Mouse (Mus musculus): ENCODE measurements around the gene Tespa1. TPM values are rescaled to one million over a fixed set of nuclear protein-coding genes. Genes with fewer than 3 reads are reported as not detected.
"Not testable (repeated sequence)": the region's sequence is repeated elsewhere in the genome, so short reads cannot be mapped to it uniquely, and the experiment has no call there.

Gene Tespa1
- polyA plus RNA-seq, 1 experiment from 2014 or later, result 0.73 TPM

GRCm38 (mm10) chr10:130314110-130314829, 8.4 kb upstream of the Tespa1 start:
- ATAC-seq (replicated peaks; ENCODE audit: insufficient number of reproducible peaks, insufficient read depth, low FRiP score, low read depth), result no peak
- Histone ChIP-seq H3K27ac (no peak overlapping the region), H3K4me1 (replicated peaks) (no peaks in the 10 kb centered on the region), H3K4me3 (no peak overlapping the region), H3K4me2 (no peak overlapping the region), H3K9me3 (replicated peaks) (no peaks in the 10 kb centered on the region), H3K9ac (no peak overlapping the region), H3K36me3 (no peaks in the 10 kb centered on the region), H3K27me3 (no peaks in the 10 kb centered on the region)
- WGBS, result 56% methylated on average over 2 of the region's 2 CpGs

- Histone ChIP-seq H3K9me3 (replicated peaks) (no peaks in the 10 kb centered on the region), H3K4me2 (no peak overlapping the region), H3K36me3 (no peaks in the 10 kb centered on the region), H3K27ac (no peak overlapping the region), H3K4me3 (no peak overlapping the region), H3K4me1 (replicated peaks) (no peaks in the 10 kb centered on the region), H3K9ac (no peak overlapping the region), H3K27me3 (no peaks in the 10 kb centered on the region)
- ATAC-seq (replicated peaks; ENCODE audit: insufficient number of reproducible peaks, insufficient read depth, low FRiP score, low read depth), result no peak
Measured at GRCm38 (mm10) chr10:130315846-130316245, 6.8 kb upstream of the Tespa1 start.

GRCm38 (mm10) chr10:130318720-130319119, 4.0 kb upstream of the Tespa1 start:
- Histone ChIP-seq H3K4me2 (no peak overlapping the region), H3K27me3 (no peaks in the 10 kb centered on the region), H3K9me3 (replicated peaks) (no peaks in the 10 kb centered on the region), H3K4me1 (replicated peaks) (no peaks in the 10 kb centered on the region), H3K27ac (no peak overlapping the region), H3K9ac (no peak overlapping the region), H3K36me3 (no peaks in the 10 kb centered on the region), H3K4me3 (no peak overlapping the region)
- WGBS, result 60% methylated on average over 4 of the region's 4 CpGs
- ATAC-seq (replicated peaks; ENCODE audit: insufficient number of reproducible peaks, insufficient read depth, low FRiP score, low read depth), result no peak

GRCm38 (mm10) chr10:130320715-130321114, 2.0 kb upstream of the Tespa1 start:
- Histone ChIP-seq H3K9me3 (replicated peaks) (no peaks in the 10 kb centered on the region), H3K9ac (no peak overlapping the region), H3K27me3 (no peaks in the 10 kb centered on the region), H3K4me3 (no peak overlapping the region), H3K4me1 (replicated peaks) (no peaks in the 10 kb centered on the region), H3K4me2 (no peak overlapping the region), H3K27ac (no peak overlapping the region), H3K36me3 (no peaks in the 10 kb centered on the region)
- 76% methylated on average over 2 of the region's 2 CpGs for WGBS
- ATAC-seq (replicated peaks; ENCODE audit: insufficient number of reproducible peaks, insufficient read depth, low FRiP score, low read depth), result no peak

- ATAC-seq (replicated peaks; ENCODE audit: insufficient number of reproducible peaks, insufficient read depth, low FRiP score, low read depth), result no peak
- Histone ChIP-seq H3K4me3 (no peak overlapping the region), H3K9ac (no peak overlapping the region), H3K4me1 (replicated peaks) (no peaks in the 10 kb centered on the region), H3K9me3 (replicated peaks) (no peaks in the 10 kb centered on the region), H3K36me3 (no peaks in the 10 kb centered on the region), H3K27me3 (no peaks in the 10 kb centered on the region), H3K27ac (no peak overlapping the region), H3K4me2 (no peak overlapping the region)
Measured at GRCm38 (mm10) chr10:130322062-130322461, 608 bp upstream of the Tespa1 start.

- Histone ChIP-seq H3K4me3 (no peak overlapping the region), H3K9me3 (replicated peaks) (no peaks in the 10 kb centered on the region), H3K4me2 (no peak overlapping the region), H3K4me1 (replicated peaks) (no peaks in the 10 kb centered on the region), H3K9ac (no peak overlapping the region), H3K27me3 (no peaks in the 10 kb centered on the region), H3K36me3 (no peaks in the 10 kb centered on the region), H3K27ac (no peak overlapping the region)
- WGBS, result 68% methylated on average over 4 of the region's 4 CpGs
- ATAC-seq (replicated peaks; ENCODE audit: insufficient number of reproducible peaks, insufficient read depth, low FRiP score, low read depth), result no peak
Measured at GRCm38 (mm10) chr10:130324243-130324642, 1.6 kb downstream of the Tespa1 start.

GRCm38 (mm10) chr10:130330711-130331110, 8.0 kb downstream of the Tespa1 start:
- H3K4me1 ChIP-seq (replicated peaks), result no peaks in the 10 kb centered on the region

GRCm38 (mm10) chr10:130336385-130336784, 13.7 kb downstream of the Tespa1 start:
- Histone ChIP-seq H3K4me3 (no peak overlapping the region), H3K27me3 (no peaks in the 10 kb centered on the region), H3K36me3 (no peaks in the 10 kb centered on the region), H3K9ac (no peak overlapping the region), H3K4me1 (replicated peaks) (no peaks in the 10 kb centered on the region), H3K9me3 (replicated peaks) (no peaks in the 10 kb centered on the region), H3K4me2 (no peak overlapping the region), H3K27ac (no peak overlapping the region)
- no peak for ATAC-seq (replicated peaks; ENCODE audit: insufficient number of reproducible peaks, insufficient read depth, low FRiP score, low read depth)
- WGBS, result 59% methylated on average over 1 of the region's 1 CpGs

More at GRCm38 (mm10) chr10:130330711-130331110, 8.0 kb downstream of the Tespa1 start:
- Histone ChIP-seq H3K9me3 (replicated peaks) (no peaks in the 10 kb centered on the region), H3K9ac (no peak overlapping the region), H3K4me3 (no peak overlapping the region), H3K4me2 (no peak overlapping the region), H3K36me3 (no peaks in the 10 kb centered on the region), H3K27me3 (no peaks in the 10 kb centered on the region), H3K27ac (no peak overlapping the region)
- no peak for ATAC-seq (replicated peaks; ENCODE audit: insufficient number of reproducible peaks, insufficient read depth, low FRiP score, low read depth)
- 89% methylated on average over 1 of the region's 1 CpGs for WGBS

- no peak for ATAC-seq (replicated peaks; ENCODE audit: insufficient number of reproducible peaks, insufficient read depth, low FRiP score, low read depth)
- H3K4me2 ChIP-seq, result no peak overlapping the region
- no peaks in the 10 kb centered on the region for H3K4me1 ChIP-seq (replicated peaks)
- WGBS, result 44% methylated on average over 2 of the region's 2 CpGs
- H3K27ac ChIP-seq, result no peak overlapping the region
- no peak overlapping the region for H3K4me3 ChIP-seq
- 0 out of 2 replicates have a peak, but pooled peaks cover under 1% of the 10 kb centered on the region for H3K9me3 ChIP-seq (replicated peaks)
- H3K36me3 ChIP-seq, result no peaks in the 10 kb centered on the region
- no peaks in the 10 kb centered on the region for H3K27me3 ChIP-seq
- H3K9ac ChIP-seq, result no peak overlapping the region
Measured at GRCm38 (mm10) chr10:130337581-130337980, 14.9 kb downstream of the Tespa1 start.

GRCm38 (mm10) chr10:130340050-130340449, 17.4 kb downstream of the Tespa1 start:
- not testable (repeated sequence) for H3K4me2 ChIP-seq; H3K36me3 ChIP-seq; H3K4me3 ChIP-seq; H3K4me1 ChIP-seq (replicated peaks); H3K9ac ChIP-seq; ATAC-seq (replicated peaks; ENCODE audit: insufficient number of reproducible peaks, insufficient read depth, low FRiP score, low read depth); H3K9me3 ChIP-seq (replicated peaks); H3K27me3 ChIP-seq; H3K27ac ChIP-seq
- 85% methylated on average over 4 of the region's 4 CpGs for WGBS

- 0 out of 2 replicates have a peak, but pooled peaks cover 3% of the 10 kb centered on the region for H3K9me3 ChIP-seq (replicated peaks)
- no peak overlapping the region for H3K4me3 ChIP-seq
- no peak overlapping the region for H3K4me2 ChIP-seq
- WGBS, result 62% methylated on average over 1 of the region's 1 CpGs
- no peak overlapping the region for H3K9ac ChIP-seq
- no peaks in the 10 kb centered on the region for H3K36me3 ChIP-seq
- H3K27me3 ChIP-seq, result no peaks in the 10 kb centered on the region
- H3K27ac ChIP-seq, result no peak overlapping the region
- no peak for ATAC-seq (replicated peaks; ENCODE audit: insufficient number of reproducible peaks, insufficient read depth, low FRiP score, low read depth)
- H3K4me1 ChIP-seq (replicated peaks), result no peaks in the 10 kb centered on the region
Measured at GRCm38 (mm10) chr10:130344056-130344455, 21.4 kb downstream of the Tespa1 start.

GRCm38 (mm10) chr10:130363438-130364164, 40.9 kb downstream of the Tespa1 start:
- H3K36me3 ChIP-seq, result no peaks in the 10 kb centered on the region
- WGBS, result 54% methylated on average over 2 of the region's 2 CpGs
- no peaks in the 10 kb centered on the region for H3K9me3 ChIP-seq (replicated peaks)
- no peaks in the 10 kb centered on the region for H3K4me1 ChIP-seq (replicated peaks)
- no peak overlapping the region for H3K4me3 ChIP-seq
- no peak overlapping the region for H3K27ac ChIP-seq
- no peaks in the 10 kb centered on the region for H3K27me3 ChIP-seq
- H3K4me2 ChIP-seq, result no peak overlapping the region
- H3K9ac ChIP-seq, result no peak overlapping the region
- no peak for ATAC-seq (replicated peaks; ENCODE audit: insufficient number of reproducible peaks, insufficient read depth, low FRiP score, low read depth)
